Mouse (Mus musculus): ENCODE results near the gene Ccnd2. TPM values are rescaled to one million over a fixed set of nuclear protein-coding genes. Genes with fewer than 3 reads are reported as not detected.

The Ccnd2 gene
- 156 and 162 TPM in 2 replicates for polyA plus RNA-seq (2012)

DNA sequence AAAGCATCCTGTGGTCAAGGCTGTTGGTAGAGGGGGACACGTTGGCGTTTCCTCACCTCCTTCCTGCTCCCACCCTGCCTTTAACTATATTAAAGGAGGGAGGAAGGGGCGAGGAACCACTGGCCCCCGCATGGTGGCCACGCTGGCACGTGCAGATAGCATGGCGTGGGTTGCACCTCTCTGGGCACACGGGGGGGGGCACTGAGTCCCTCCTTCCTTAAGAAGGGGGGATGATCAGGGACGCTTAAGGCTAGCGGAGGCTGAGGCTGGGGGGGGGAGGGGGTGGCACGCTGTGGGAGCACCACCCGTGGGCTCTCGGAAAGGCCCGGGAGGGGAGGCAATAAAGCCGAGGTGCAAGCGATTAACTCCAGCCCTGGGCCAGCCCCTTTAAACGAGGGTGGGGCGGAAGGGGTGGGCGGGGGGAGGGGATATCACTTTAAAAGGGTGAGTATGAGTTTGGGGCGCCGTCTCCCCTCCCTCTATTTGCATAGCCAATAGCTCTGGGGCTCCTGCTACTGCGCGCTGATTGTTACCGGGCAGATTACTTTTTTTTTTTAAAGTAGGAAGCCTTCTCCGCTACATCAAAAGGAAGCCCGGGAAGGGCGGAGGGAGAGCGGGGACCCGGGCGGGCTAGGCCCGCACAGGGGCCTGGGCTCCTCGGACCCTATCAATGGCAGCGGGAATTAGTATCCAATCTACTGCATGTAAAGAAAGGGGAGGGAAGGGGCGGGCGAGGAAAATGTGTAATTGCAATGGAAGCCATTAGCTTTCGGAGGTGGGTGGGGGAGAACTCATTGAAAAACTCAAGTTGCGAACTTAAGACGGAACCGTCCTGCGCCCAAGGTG lies at the start of gene Ccnd2:
TSS of gene Ccnd2 (minus strand) at position 88 of the 846 bp plus-strand sequence.

DNA sequence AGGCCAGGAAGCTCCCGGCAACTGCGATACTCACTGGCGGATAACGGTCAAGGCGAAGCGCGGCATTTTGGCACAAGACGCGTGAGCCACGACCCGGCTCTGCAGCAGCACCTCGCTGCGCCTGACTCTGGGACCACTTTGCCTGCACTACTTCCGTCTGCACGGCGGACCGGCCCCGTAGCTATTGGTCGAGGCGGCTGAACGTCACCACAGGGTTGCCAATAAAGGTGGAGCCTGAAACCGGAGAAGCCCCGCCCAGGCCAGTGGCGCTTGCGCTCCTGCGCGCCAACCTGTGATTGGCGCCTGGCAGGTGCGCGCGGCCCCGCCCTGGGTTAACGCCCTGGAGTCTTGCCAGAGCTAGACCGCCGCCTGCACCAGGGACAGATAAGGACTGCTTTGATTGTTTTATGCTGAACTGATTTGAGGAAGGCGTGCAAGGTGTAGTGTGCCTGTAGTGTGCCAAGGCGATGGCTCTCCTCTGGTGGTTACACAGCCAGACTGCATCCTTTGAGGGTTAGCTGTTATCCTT lies 42.5 kb downstream of the Ccnd2 start, which contains the start of gene Tigar:
TSS of gene Tigar (minus strand) at position 156 of the 529 bp plus-strand sequence.

Other genes with a start within 250 kb of the Ccnd2 start
- 0.05 TPM in 1 of 2 replicates, not detected in the other for gene Dyrk4, start 230.4 kb downstream of the Ccnd2 start, polyA plus RNA-seq (2012)
- gene Rad51ap1, start 212.6 kb downstream of the Ccnd2 start, polyA plus RNA-seq (2012) = 16.8 and 17.0 TPM in 2 replicates
- 2.9 and 3.1 TPM in 2 replicates for gene D6Wsu163e, start 212.2 kb downstream of the Ccnd2 start, polyA plus RNA-seq (2012)
- not detected in 2 replicates for gene Fgf6, start 136.6 kb downstream of the Ccnd2 start, polyA plus RNA-seq (2012)
- not detected in 2 replicates for gene Fgf23, start 79.3 kb downstream of the Ccnd2 start, polyA plus RNA-seq (2012)
- 1.9 and 3.0 TPM in 2 replicates for gene Tigar, start 42.6 kb downstream of the Ccnd2 start, polyA plus RNA-seq (2012)

Data from megakaryocyte-erythroid progenitor cell, adult 5 weeks (primary cell).